Mouse (Mus musculus) 3T3-L1 (cell line): ENCODE data around the gene Nlgn1.
A peak's percentile ranks its signal among the peaks of the same experiment; 100 is the strongest.

Source experiments
- DNase-seq: peaks from one replicate; pipeline ENCODE4 v3.0.0-alpha.2; 2015; ENCODE audit warnings: low read depth, low spot score

Gene Nlgn1

DNA sequence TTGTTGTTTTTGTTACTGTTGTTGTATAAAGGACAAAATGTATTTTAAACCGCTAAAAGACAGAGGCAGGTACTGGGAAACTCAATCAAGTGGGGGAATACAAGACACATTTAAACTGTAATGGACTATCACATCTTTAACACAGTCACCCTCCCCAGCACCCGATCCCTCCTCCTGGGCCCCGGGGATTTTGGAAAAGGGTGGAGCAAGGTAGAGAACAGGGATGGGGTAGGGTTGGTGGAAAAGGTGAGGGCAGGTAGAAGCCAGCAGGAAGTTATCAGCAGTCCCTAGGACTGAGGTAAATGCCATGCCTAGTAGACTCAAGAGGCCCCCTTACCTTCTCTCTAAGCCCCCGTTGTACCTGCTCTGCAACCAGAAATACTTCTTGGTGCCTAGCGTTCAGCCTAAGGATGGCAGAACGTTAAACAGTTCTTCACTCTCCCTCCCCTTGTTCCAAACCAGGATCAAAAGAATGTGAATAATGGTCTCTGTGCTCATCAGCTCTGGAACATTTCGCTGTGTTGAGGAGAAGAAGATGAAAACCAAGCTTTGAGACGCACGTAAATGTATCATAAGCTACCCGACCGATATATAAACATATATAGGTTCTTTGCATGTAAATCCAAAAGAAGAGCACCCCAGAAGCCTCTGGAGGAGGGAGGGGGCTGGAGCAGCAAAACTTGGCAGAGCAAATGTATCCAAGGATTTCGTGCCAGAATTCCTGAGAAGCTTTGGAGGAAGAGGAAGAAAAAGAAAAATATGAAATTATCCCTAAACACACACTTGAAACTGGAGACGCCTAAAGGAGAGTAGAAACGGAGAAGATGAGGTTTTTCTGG lies at the start of gene Nlgn1:
Gene Nlgn1, minus strand, starts transcription at position 61 of the 839 bp plus-strand sequence.
- DNase-seq: no peak

DNA sequence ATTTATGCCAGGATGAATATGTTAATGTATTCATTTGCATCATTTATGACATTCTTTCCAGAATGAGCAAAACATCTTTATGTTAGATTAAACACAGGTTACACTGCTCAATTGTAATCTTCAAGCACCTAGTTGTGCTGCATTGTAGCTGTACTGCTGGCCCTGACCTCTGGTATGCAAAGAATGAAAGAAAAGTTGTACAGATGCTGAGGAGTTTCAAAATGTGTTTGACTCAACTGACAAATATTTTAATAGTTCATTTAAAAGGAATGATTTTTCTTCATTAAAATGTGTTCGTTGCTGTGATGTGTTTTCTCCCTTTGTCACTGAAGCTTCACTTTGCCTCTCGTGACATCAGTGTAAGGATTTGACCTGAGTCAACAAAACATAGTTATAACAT lies 46.0 kb upstream of the Nlgn1 start:
- DNase-seq: peak; percentile 53

DNA sequence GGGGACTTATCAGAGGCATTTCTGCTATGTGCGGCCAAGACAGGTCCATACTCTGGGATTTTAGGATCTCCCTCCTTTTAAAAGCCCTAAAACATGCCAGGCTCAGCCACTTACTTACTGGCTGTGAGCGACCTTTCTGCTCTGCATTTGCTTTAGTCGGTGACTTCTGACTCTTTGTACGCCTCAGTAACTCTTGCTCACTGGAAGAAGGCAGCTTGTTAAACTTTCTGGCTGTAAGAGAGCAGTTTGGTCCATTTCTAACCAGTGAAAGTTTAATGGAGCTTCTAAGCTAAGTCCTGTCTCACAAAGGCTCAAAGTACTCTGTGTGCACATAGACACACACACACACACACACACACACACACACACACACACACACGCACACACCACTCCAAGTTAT lies 22.8 kb upstream of the Nlgn1 start:
- DNase-seq: no peak

DNA sequence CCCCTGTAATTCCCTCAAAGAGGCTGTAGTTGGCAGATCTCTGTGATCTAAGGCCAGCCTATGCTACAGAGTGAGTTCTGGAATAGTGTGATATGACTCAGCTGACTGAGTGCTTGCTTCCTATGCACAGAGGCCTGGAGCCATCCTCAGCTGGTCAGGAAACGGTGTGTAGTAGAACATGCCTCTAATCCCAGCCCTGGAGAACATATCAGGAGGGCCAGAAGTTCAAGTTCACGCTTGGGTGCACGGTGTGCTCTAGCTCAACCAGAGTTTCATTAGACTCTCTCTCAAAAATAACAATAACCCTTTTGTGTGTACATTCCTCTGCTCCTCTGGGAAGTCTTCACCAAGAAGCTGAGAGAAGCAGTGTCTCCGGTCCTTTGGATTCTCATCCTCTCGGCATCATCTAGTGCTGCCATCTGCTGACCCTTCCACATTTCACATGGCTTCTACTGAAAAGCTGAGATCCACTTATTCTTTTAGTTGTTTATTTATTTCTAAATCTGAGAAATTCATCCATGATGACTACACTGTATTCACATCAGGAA lies 22.3 kb upstream of the Nlgn1 start:
- DNase-seq: peak; percentile 69

DNA sequence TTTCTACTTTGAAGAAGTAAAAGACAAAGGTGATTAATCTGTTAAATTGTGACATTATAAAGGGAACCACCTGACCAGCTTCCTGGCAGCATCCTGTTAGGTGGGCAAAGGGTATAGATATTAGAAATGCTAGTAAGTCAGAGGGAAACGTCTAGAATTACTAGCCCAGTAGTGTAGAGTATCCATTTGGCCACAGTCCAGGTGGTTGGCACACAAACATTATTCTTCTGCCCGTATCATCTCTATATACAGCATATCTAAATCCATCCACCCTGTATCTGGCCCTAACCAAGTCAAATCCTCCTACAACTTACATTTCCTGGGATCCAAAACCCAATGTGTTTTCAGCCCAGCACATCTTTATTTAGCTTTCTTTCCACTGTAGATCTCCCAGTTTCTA lies 5.2 kb upstream of the Nlgn1 start:
- DNase-seq: no peak

DNA sequence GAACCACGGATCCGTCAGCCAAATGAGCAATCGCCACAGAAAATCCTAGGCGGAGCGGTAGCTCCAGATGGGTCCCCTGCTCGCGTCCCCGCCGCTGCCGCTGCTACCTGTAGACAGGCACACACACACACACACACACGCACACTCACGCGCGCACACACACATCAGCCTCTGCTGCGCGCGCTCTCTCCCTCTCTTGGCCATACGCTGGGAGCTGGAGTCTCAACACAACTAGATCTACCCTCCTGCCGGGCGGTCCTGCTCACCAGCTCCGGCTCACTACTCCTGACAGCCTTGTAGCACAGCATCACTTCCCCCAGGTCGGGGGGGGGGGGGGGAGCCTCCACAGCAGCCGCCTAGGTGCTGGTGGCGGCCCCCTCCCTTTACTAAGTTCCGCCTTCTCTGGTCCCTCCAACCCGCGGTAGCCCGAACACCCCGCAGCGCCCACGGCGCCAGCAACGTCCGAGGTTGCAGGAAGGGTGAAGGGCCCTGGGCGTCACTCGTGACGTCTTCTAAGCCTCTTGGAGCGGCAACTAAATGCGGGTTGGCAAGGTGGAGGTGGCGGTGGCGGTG lies 1.1 kb upstream of the Nlgn1 start:
- DNase-seq: no peak

DNA sequence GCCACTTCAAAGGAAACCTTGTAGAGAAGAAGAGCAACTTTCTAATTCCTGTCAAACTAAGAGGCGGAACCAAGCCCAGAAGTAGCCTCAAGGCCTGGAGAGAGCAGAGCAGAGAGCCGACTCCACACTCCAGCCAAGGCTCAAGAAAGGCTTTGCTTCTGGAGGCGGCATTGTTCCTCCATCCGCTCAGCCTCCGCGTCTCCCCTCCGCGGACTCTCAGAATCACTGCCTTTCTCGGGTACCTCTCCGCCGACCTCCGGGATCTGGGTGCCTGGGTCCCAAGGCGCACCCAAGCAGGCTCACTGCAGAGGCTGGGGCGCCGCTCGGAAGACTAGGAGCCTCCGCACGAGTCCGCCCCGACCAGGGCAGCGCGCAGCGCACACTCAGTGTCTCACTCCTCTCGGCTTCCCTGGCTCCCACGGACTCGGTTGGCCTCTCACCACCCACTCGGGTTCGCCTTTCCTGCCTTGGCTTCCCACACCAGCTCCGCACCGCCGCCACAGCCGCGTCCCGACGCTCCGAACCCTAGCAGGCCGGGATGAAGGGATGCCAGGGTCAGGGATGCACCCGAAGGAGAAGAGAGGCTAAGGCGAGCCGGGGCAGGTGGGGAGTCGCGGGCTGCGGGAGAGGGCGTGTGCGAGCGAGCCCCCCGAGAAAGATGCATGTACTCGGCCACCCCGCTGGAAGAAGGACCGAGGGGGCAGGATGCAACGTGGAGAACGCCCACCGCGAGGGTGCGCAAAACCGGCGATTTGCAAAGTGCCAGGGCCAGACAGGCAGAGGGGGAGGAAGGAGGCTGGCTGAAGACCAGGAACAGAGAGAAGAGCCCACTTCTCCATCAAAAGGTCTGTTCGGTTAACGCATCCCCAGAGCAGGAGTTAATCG lies 841 bp downstream of the Nlgn1 start:
- DNase-seq: no peak

DNA sequence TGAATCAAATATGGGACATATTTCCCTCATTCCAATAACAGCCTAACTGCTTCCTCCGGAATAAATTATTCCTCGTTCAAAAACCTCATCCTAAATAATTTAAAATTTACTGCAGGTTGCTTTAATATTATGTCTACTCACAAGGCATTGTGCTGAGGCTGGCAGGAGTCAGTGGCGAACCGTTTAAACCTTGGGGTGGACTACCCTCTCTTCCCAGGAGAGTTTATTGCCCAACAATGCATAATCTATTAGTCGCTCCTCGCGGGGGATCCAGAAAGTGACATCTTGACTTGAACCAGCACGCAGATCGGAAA lies 1.4 kb downstream of the Nlgn1 start:
- DNase-seq: no peak

DNA sequence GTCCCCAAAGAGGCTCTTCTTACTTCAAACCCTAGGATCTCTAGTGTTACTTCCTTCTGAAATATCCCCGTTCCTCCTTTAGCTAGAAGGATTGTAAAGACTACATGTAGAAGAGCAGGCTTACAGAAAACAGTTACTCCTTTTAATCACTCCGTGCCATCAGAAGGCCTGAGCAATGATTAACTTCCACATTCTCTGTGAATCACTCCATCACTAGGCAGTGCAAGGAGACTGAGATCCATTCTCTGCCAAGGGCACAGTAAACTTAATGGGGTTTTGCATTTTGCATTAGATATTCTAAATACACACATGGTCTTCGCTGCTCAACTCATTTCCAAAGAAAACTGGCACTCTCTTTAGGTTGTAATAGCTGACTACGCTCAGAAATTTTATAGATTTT lies 2.2 kb downstream of the Nlgn1 start:
- no peak for DNase-seq

DNA sequence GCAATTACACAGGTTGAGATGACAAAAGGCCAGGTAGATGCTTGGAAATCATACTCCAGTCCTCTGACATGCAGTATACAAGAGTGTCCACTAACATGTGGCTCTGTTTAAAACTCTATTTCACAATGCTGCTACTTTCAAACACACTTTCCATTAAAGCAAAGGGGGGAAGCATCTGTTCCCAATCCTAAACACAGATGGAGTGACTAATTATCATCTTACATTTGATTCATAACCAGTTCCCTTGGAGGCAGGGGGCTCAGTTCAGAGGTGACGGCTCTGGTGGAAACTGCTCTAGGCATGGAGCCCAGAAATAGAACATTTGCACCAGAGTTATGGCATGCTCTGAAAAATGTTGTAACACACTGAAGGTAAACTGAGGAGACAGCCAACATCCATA lies 7.8 kb downstream of the Nlgn1 start:
- peak; percentile 14 for DNase-seq

DNA sequence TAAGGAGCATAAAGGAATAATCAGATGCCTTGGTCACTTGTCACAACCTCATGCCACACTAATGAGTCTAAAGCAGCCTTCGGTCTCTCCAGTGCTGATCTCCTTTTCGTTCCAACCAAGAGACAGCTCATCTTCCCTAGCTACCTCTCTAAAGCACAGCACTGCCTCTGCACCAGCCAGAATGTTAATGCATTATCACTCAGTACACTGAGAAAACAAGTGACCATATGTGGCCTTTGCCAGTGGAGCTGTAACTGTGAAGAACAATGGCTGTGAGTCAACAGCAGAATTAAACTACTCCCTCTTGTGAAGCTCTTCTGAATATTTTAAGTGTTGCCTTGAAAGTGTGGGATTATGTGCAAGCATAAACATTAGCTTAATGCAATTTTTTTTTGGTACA lies 14.9 kb downstream of the Nlgn1 start:
- no peak for DNase-seq

DNA sequence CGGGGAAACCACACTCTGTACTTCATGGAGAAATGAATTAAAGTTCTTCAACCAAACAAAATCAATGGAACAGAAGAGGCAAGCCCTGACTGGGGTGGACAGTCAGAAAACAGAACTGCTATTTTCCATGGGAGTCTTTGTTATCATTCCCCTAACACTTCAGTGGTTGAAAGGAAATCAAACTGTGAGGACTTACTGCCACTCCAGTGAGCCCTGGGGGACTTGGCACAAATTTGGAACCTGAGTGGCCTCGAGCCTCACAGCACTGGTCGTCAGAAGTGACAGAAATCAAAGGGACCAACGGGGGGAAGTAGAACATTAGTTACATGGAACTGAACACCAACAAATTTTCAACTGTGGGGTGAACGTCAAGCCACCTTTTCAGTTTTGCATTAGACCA lies 34.4 kb downstream of the Nlgn1 start:
- no peak for DNase-seq

DNA sequence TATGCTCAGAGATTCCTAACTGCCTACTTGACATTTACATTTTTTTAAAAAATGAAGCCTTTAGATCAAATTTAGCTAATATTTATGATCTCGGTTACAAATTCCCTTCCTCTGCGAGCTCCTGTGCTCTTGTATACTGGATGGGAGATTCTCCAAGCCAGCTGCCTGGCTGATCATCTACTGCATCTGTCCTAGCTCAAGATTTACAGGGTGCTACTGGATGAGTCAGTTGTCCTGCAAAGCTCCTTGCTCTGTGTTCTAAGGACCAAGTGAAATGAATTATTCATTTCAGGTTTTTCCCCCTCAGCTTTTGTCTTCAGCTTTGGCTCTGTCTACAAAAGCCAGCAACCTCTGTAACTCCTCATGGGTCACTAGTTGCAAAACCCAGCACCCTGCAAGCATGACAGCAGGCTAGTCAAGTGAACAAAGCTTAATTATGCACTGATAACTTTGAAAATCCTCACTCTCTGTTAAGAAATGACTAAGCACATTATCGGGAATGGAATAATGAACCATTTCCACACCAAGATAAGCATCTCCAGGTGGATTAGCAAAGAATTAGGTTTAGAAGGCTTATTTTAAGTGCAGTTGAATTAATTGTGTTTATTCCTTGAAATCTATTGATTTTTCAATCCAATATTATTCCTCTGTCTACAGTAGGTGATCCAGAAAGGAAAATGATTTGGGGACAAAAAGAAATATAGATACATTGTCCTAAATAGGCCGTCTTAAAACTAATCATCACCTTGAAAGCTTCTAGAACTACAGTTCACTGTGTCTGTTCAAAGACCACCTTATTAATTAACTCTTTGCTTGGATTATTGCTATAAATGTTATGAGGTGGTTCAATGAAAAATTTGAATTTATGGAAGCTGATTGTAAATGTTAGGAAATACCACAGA lies 61.1 kb downstream of the Nlgn1 start:
- no peak for DNase-seq

DNA sequence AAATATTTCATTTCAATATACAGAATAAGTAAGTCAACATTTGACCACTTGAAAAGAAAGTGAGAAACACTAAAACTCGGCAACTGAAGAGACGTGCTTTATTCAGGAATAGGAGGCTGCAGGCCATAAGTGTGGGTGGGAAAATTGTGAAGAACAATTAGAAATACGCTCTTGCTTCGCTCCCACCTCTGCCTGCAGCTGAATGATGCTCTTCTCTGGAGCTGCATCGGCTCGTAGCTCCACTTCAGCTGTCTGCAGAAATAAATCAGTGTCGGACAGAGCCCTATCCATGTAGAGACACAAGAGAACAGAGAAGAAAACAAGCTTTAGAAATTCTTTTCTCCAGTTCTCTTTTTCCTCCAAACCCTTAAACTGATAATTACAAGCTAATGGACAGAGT lies 85.7 kb downstream of the Nlgn1 start:
- DNase-seq: no peak

DNA sequence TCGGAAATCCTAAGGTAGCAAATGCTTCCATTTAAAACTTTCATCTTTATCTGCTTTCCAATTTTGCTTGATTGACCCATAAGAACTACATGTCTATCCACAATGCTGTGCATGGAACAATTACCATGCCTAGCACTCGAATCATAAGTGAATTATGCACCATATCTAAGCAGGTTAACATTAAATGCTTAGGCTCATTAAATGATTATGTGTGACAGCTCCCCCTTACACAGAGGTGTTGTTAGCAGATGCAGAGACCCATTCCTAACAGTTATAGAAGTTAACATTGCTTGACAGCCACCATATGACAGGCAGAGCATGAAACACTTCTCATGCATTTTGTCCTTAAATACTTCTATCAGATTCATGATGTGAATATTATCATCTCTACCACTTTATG lies 89.0 kb downstream of the Nlgn1 start:
- DNase-seq: no peak

DNA sequence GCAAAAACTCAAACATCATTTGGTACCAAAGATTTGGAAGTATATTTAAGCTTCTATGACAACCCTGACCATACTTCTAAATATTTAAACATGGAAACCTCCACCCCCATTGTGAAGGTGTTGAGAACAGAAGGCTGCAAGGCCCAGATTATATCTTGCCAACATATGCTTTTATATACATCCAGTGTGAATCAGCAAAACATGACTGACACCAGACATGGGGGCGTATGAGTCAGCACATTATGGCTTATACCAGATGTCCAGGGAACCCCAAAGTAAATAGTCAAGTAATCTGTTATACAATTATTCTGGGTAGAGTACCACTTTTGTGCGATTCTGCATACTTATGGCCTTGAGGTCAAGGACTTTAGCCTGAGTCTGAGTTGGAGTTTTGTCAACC lies 102.3 kb downstream of the Nlgn1 start:
- peak; percentile 4 for DNase-seq

DNA sequence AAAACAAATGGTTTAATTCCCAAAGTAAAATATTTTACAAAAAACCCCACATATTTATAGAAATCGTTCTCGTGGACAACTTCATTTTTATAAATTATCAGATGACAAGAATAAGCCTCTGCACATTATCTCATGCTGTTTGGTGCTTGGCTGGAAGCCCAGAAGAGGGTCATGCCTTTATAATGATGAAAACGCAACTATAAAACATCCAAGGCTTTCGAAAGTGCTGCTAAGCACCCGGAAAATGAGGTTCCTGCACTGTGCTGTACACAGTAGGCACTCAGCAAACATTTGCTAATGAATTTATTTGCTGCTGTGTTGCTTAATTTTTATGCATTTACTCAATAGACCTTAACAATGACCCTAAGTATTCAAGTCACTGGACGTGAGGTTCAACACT lies 103.4 kb downstream of the Nlgn1 start:
- DNase-seq: peak; percentile 57

DNA sequence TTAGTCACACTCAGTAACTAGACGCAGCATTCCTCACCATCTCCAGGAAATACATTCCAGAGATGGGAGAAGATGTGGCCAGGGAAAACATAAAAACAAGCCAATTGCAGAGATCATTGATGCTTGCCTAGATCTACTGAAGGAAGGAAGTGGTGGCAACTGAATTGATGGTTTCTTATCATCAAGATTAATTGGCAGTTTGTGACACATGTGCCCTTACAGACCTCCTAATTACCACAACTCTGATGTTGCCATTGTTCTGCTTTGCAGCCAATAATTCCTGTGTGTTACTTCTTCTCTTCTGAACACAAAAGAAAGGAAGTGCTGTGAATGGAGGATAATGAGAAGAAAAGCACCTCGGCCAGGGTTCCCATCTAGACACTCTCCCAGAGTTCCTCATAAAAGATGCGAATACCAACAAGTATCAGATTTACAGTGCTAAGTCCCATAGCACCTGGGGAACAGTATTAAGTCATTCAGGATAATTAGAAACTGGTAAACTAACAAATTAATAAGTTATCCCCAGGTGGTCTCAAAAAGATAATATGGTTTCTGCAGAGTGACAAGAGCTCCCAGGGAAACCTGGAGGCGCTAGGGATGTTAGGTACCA lies 104.0 kb downstream of the Nlgn1 start:
- no peak for DNase-seq

DNA sequence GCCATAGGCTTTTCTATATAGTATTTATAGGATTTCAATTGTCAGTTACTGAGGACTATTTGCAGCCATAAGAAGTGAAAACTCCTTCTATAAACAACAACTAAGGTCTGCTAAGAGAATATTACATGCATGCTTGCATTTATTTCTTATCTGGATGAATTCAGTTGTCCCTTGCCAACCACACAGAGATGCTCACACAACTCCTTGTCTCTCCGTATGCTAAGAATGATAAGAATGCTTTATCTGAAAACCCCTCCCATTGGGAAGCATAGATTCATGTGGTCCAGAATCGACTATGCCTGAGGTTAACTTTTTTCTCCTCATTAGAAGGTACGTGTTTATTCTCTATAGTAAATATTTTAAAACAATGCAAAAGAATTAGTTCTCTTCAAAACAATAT lies 108.8 kb downstream of the Nlgn1 start:
- no peak for DNase-seq

DNA sequence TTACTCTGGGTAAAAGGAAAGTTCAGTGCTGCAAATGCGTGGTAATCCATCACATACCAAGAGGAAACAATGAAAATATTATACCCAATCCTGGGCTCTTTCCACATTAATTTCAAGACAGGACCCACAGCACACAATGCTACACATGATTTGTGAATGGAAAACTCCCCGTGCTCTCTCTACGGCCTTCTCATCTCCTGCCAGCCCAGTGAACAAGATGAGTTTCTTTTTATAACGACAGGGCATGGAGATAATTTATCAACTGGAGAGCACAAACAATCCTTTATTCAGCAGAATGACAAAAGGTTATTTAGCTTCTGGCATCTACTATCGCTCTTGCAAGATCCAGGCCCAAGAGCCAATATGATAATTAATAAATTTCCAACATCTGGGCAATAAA lies 116.0 kb downstream of the Nlgn1 start:
- DNase-seq: no peak

DNA sequence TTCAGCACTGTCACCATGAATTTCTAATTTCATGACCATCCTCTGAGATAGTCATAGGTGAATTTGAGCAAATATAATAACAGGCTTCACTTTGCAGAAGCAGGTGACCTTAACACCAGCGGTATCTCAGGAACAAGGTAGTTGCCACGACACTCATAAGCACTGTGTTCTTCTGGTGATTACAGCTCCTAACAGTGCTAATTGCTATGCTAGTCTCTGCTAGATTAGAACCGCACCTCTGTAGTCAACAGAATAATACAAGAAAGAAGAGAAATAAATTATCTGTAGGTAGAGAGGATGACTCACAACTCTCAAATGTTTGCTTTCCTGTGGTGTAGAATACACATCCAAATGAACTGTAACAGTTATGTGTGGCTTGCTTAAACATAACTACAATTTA lies 129.6 kb downstream of the Nlgn1 start:
- no peak for DNase-seq
